Mouse (Mus musculus) midbrain, embryonic 11.5 days (tissue): ENCODE measurements around the gene Rbm47. TPM values are rescaled to one million over a fixed set of nuclear protein-coding genes. Genes with fewer than 3 reads are reported as not detected.

Experiments
- ATAC-seq: fragments of 200-750 bp; cut with Nextera tagmentation; 2 replicates; pipeline ENCODE4 v1.8.0; 2017; ENCODE audit warnings: moderate TSS enrichment, moderate library complexity; ENCODE audit not compliant: low FRiP score
- DNase-seq: peaks from one replicate; pipeline ENCODE4 v3.0.0; 2015; ENCODE audit warnings: low spot score; ENCODE audit errors: missing footprints
- H3K27ac ChIP-seq: fragments of 300-500 bp; sonication (generic); 2 replicates; pipeline ENCODE4 v1.5.1; 2014; ENCODE audit warnings: low read depth, low read length
- H3K27me3 ChIP-seq: fragments of 300-500 bp; sonication (generic); 2 replicates; pipeline ENCODE4 v1.6.1; 2014; ENCODE audit warnings: mild to moderate bottlenecking, low read length, moderate library complexity, mixed read lengths; ENCODE audit not compliant: control insufficient read depth, insufficient read depth
- H3K36me3 ChIP-seq: fragments of 300-500 bp; sonication (generic); 2 replicates; pipeline ENCODE4 v1.6.1; 2014; ENCODE audit warnings: mild to moderate bottlenecking, low read length, moderate library complexity, mixed read lengths; ENCODE audit not compliant: control insufficient read depth, insufficient read depth
- H3K4me1 ChIP-seq: fragments of 300-500 bp; sonication (generic); 2 replicates; pipeline ENCODE4 v1.6.1; 2014; ENCODE audit warnings: low read length; ENCODE audit not compliant: control insufficient read depth, insufficient read depth
- H3K4me2 ChIP-seq: fragments of 300-500 bp; sonication (generic); 2 replicates; pipeline ENCODE4 v1.6.1; 2014; ENCODE audit warnings: mild to moderate bottlenecking, moderate library complexity
- H3K4me3 ChIP-seq: fragments of 300-500 bp; sonication (generic); 2 replicates; pipeline ENCODE4 v1.5.1; 2014; ENCODE audit warnings: low read depth, low read length
- H3K9ac ChIP-seq: fragments of 300-500 bp; sonication (generic); 2 replicates; pipeline ENCODE4 v1.6.1; 2014; ENCODE audit warnings: low read length
- H3K9me3 ChIP-seq: fragments of 300-500 bp; sonication (generic); 2 replicates; pipeline ENCODE4 v1.6.1; 2016; ENCODE audit warnings: low read length; ENCODE audit not compliant: control insufficient read depth
- WGBS: fragments of 180-500 bp; shearing (Covaris S2); extraction: QIAGEN DNeasy Blood & Tissue Kit; methylation state at CpG from one replicate; pipeline ENCODE4 v1.1.7; 2014; 5-methylcytosine and 5-hydroxymethylcytosine counted together
- polyA plus RNA-seq: library from polyadenylated mRNA; unstranded; fragments of >200 nt; fragmentation: Nextera tagmentation; extraction: Ambion mirVana; gene quantifications from 2 replicates; pipeline ENCODE4 v1.2.1, GENCODE M21; 2014

Rbm47 gene
- polyA plus RNA-seq, 1 experiment from 2014 or later: 2.1 TPM

- no peak overlapping the region for H3K27ac ChIP-seq
- H3K27me3 ChIP-seq: no peaks in the 10 kb centered on the region
- DNase-seq: peak; percentile 73
- no peaks in the 10 kb centered on the region for H3K36me3 ChIP-seq
- H3K4me2 ChIP-seq: no peak overlapping the region
- ATAC-seq: no peak
- no peak overlapping the region for H3K9ac ChIP-seq
- no peaks in the 10 kb centered on the region for H3K9me3 ChIP-seq
- no peaks in the 10 kb centered on the region for H3K4me1 ChIP-seq
- H3K4me3 ChIP-seq: no peak overlapping the region
- 81% methylated on average over 9 of the region's 9 CpGs for WGBS
Observed at GRCm38 (mm10) chr5:66124931-66125330, 48.0 kb downstream of the Rbm47 start.

GRCm38 (mm10) chr5:66124089-66124400 is 48.9 kb downstream of the Rbm47 start:
- Histone ChIP-seq H3K4me1 (no peaks in the 10 kb centered on the region), H3K9ac (no peak overlapping the region), H3K27me3 (no peaks in the 10 kb centered on the region), H3K36me3 (no peaks in the 10 kb centered on the region), H3K4me3 (no peak overlapping the region), H3K27ac (no peak overlapping the region), H3K9me3 (no peaks in the 10 kb centered on the region), H3K4me2 (no peak overlapping the region)
- ATAC-seq: no peak
- WGBS: 94% methylated on average over 4 of the region's 4 CpGs
- peak; percentile 51 for DNase-seq

GRCm38 (mm10) chr5:66123295-66124088 is 49.4 kb downstream of the Rbm47 start:
- DNase-seq: peak; percentile 68
- no peaks in the 10 kb centered on the region for H3K9me3 ChIP-seq
- no peak overlapping the region; the same call in 1 of the 2 replicates for H3K9ac ChIP-seq
- no peaks in the 10 kb centered on the region for H3K4me1 ChIP-seq
- H3K4me3 ChIP-seq: no peak overlapping the region
- no peaks in the 10 kb centered on the region for H3K27me3 ChIP-seq
- no peak overlapping the region for H3K4me2 ChIP-seq
- H3K36me3 ChIP-seq: no peaks in the 10 kb centered on the region
- ATAC-seq: no peak
- no peak overlapping the region for H3K27ac ChIP-seq
- 87% methylated on average over 12 of the region's 12 CpGs for WGBS

GRCm38 (mm10) chr5:66121255-66121654 is 51.7 kb downstream of the Rbm47 start:
- Histone ChIP-seq H3K9me3 (no peaks in the 10 kb centered on the region), H3K27ac (no peak overlapping the region), H3K4me2 (no peak overlapping the region), H3K4me1 (no peaks in the 10 kb centered on the region), H3K4me3 (no peak overlapping the region), H3K27me3 (no peaks in the 10 kb centered on the region), H3K36me3 (no peaks in the 10 kb centered on the region), H3K9ac (no peak overlapping the region)
- ATAC-seq: no peak
- no peak for DNase-seq

DNA sequence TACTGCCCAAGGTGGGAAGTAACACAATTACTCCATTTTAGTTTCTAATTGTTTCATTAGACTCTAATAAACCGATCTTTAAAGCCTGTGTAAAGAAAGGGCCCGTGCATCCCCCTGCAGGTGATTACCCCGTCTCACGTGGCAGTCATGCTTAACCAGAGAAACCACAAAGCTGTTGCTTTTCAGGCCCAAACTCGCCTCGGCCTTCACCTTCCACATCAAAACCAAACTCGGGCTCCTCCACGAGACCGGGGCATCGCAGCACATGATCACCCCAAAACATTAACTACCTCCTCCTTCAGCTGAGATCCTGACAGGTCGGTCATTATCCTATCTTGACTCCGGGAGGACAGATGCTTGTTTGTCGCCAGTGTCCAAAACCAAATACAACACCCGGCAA is 58.2 kb downstream of the Rbm47 start:
- no peaks in the 10 kb centered on the region for H3K9me3 ChIP-seq
- no peaks in the 10 kb centered on the region for H3K27me3 ChIP-seq
- no peak overlapping the region for H3K27ac ChIP-seq
- H3K4me3 ChIP-seq: no peak overlapping the region
- peak; percentile 45 for DNase-seq
- no peaks in the 10 kb centered on the region for H3K36me3 ChIP-seq
- WGBS: 85% methylated on average over 14 of the region's 14 CpGs
- H3K4me2 ChIP-seq: no peak overlapping the region
- no peak overlapping the region for H3K9ac ChIP-seq
- H3K4me1 ChIP-seq: no peaks in the 10 kb centered on the region
- ATAC-seq: no peak

- Histone ChIP-seq H3K36me3 (no peaks in the 10 kb centered on the region), H3K27ac (no peak overlapping the region), H3K4me1 (no peaks in the 10 kb centered on the region), H3K4me2 (no peak overlapping the region), H3K9ac (no peak overlapping the region), H3K9me3 (no peaks in the 10 kb centered on the region), H3K4me3 (no peak overlapping the region), H3K27me3 (no peaks in the 10 kb centered on the region)
- no peak for ATAC-seq
- DNase-seq: peak; percentile 54
- WGBS: 46% methylated on average over 6 of the region's 6 CpGs
Observed at GRCm38 (mm10) chr5:66114208-66114607, 58.7 kb downstream of the Rbm47 start.

- no peak for ATAC-seq
Observed at GRCm38 (mm10) chr5:66112059-66112458, 60.9 kb downstream of the Rbm47 start.

GRCm38 (mm10) chr5:66106372-66106771 is 66.5 kb downstream of the Rbm47 start:
- Histone ChIP-seq H3K27me3 (no peaks in the 10 kb centered on the region), H3K9me3 (no peaks in the 10 kb centered on the region), H3K4me2 (no peak overlapping the region), H3K36me3 (no peaks in the 10 kb centered on the region), H3K4me3 (no peak overlapping the region), H3K27ac (no peak overlapping the region), H3K9ac (no peak overlapping the region), H3K4me1 (no peaks in the 10 kb centered on the region)
- no peak for ATAC-seq
- peak; percentile 6 for DNase-seq
- 85% methylated on average over 9 of the region's 9 CpGs for WGBS

More at GRCm38 (mm10) chr5:66112059-66112458, 60.9 kb downstream of the Rbm47 start:
- Histone ChIP-seq H3K9me3 (no peaks in the 10 kb centered on the region), H3K27ac (no peak overlapping the region), H3K27me3 (no peaks in the 10 kb centered on the region), H3K9ac (no peak overlapping the region), H3K4me3 (no peak overlapping the region), H3K4me2 (no peak overlapping the region), H3K4me1 (no peaks in the 10 kb centered on the region), H3K36me3 (no peaks in the 10 kb centered on the region)
- WGBS: 81% methylated on average over 8 of the region's 8 CpGs
- peak; percentile 72 for DNase-seq

DNA sequence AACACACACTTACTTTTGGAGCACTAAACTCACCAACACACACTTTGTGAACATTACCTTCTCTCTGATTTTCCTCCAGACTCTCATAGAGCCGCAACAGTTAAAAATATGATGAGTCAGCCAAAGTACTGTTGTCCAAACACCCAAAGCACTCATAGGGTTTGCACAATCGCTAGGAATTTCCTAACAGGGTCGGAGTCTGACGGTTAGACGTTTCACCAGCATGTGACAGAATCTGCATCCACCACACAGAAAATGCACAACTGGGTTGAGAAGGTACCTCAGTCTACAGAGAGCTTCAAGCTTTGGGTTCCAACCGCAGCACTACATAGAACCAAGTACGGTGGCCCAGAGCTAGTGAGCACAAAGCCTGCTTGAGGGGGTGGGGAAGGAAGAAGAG is 67.0 kb downstream of the Rbm47 start:
- DNase-seq (peak; percentile 39), ATAC-seq (no peak)
- Histone ChIP-seq H3K4me2 (no peak overlapping the region), H3K27ac (no peak overlapping the region), H3K9me3 (no peaks in the 10 kb centered on the region), H3K9ac (no peak overlapping the region), H3K36me3 (no peaks in the 10 kb centered on the region), H3K27me3 (no peaks in the 10 kb centered on the region), H3K4me3 (no peak overlapping the region), H3K4me1 (no peaks in the 10 kb centered on the region)
- WGBS: 92% methylated on average over 7 of the region's 7 CpGs
